ENCODE assay signal across 12 mouse cellular contexts in genomic region chr10:77158948-77159347, GRCm38 (mm10). TPM values are rescaled to one million over a fixed set of nuclear protein-coding genes. Genes with fewer than 3 reads are reported as not detected.
DNase-seq lines count a peak whose midpoint lies in the region; ATAC-seq and TF ChIP-seq lines count a peak whose summit lies in the region.
"Had no signal": no experiment of that assay in that cellular context is flagged by ENCODE, and none has a peak within 500 bp of the region (broad histone marks: within the 10 kb centered on the region; RNA-seq: fewer than 3 reads in every experiment).

No protein-coding gene starts in this region.

- H3K9ac ChIP-seq in heart, embryonic 13.5 days: peak overlapping the region; percentile 61
- H3K9ac ChIP-seq in intestine, postnatal 0 days (ENCODE audit: low read depth, low read length): no peak overlapping the region
- H3K9ac ChIP-seq in stomach, embryonic 15.5 days: no peak overlapping the region

- peaks cover 93% of the 10 kb centered on the region for H3K4me1 ChIP-seq in heart, embryonic 13.5 days
- H3K4me1 ChIP-seq in testis, adult 2 months (ENCODE audit: control insufficient read depth, insufficient read depth, low read length): peaks cover 3% of the 10 kb centered on the region
- H3K4me1 ChIP-seq in intestine, postnatal 0 days (replicated peaks; ENCODE audit: control insufficient read depth, insufficient read depth, low read length): 0 out of 2 replicates have a peak, but pooled peaks cover 3% of the 10 kb centered on the region
- peaks cover 26% of the 10 kb centered on the region for H3K4me1 ChIP-seq in stomach, embryonic 15.5 days

- 0 out of 2 replicates have a peak, but pooled peaks have one; percentile 21 for ATAC-seq in heart, embryonic 13.5 days (ENCODE audit: extremely low read depth, insufficient number of reproducible peaks, low FRiP score, low TSS enrichment)
- peak; percentile 65 for ATAC-seq in intestine, postnatal 0 days
- peak; percentile 29; the same call in 1 of the 2 replicates for ATAC-seq in stomach, embryonic 15.5 days (ENCODE audit: insufficient read depth, low FRiP score, low read depth)
- ATAC-seq: activated CD4-positive, CD25-positive, alpha-beta regulatory T cell, adult 4 months; hindbrain, embryonic 16.5 days had no signal

- no peak overlapping the region for H3K4me3 ChIP-seq in heart, embryonic 13.5 days
- H3K4me3 ChIP-seq in testis, adult 2 months (ENCODE audit: control insufficient read depth, low read depth, low read length): no peak overlapping the region
- no peak overlapping the region for H3K4me3 ChIP-seq in intestine, postnatal 0 days (ENCODE audit: low read depth, low read length)
- no peak overlapping the region for H3K4me3 ChIP-seq in stomach, embryonic 15.5 days (replicated peaks)

- H3K36me3 ChIP-seq in heart, embryonic 13.5 days: peaks cover 3% of the 10 kb centered on the region; the same call in 1 of the 2 replicates
- no peaks in the 10 kb centered on the region for H3K36me3 ChIP-seq in testis, adult 2 months (ENCODE audit: control insufficient read depth, insufficient read depth, low read length)
- H3K36me3 ChIP-seq in intestine, postnatal 0 days (ENCODE audit: control insufficient read depth, insufficient read depth): no peaks in the 10 kb centered on the region
- no peaks in the 10 kb centered on the region for H3K36me3 ChIP-seq in stomach, embryonic 15.5 days

- H3K9me3 ChIP-seq in heart, embryonic 13.5 days: no peaks in the 10 kb centered on the region
- H3K9me3 ChIP-seq in intestine, postnatal 0 days (ENCODE audit: control insufficient read depth): no peaks in the 10 kb centered on the region
- H3K9me3 ChIP-seq in stomach, embryonic 15.5 days: no peaks in the 10 kb centered on the region

- TF ChIP-seq POLR2A in testis, adult 2 months (IDR thresholded peaks at IDR 0.05; ENCODE audit: control insufficient read depth, low read depth, low read length): no peak

- H3K4me2 ChIP-seq in heart, embryonic 13.5 days: peak overlapping the region; percentile 58
- H3K4me2 ChIP-seq in intestine, postnatal 0 days (replicated peaks; ENCODE audit: low read depth): no peak overlapping the region
- H3K4me2 ChIP-seq in stomach, embryonic 15.5 days: no peak overlapping the region

- no peak for TF ChIP-seq CTCF in testis, adult 2 months (IDR thresholded peaks at IDR 0.05; ENCODE audit: control insufficient read depth, insufficient read depth, insufficient replicate concordance, low read depth, low read length)
- TF ChIP-seq CTCF in intestine, postnatal 0 days (IDR thresholded peaks at IDR 0.05; ENCODE audit: low read depth): no peak

- no peak for DNase-seq in heart, adult 18-20 months
- DNase-seq in testis, postnatal 10 days (ENCODE audit: low spot score): no peak
- no peak for DNase-seq in urinary bladder, postnatal 25 days (ENCODE audit: low spot score)
- DNase-seq in layer of hippocampus, adult 18-20 months (ENCODE audit: low spot score in 2 of 2): no peak
- DNase-seq: embryo, embryonic 11 days; kidney, postnatal 4 days had no signal

- 6% methylated on average over 3 of the region's 3 CpGs for WGBS in heart, embryonic 13.5 days
- WGBS in intestine, postnatal 0 days: 40% methylated on average over 3 of the region's 3 CpGs
- WGBS in stomach, embryonic 15.5 days: 46% methylated on average over 3 of the region's 3 CpGs

- H3K27ac ChIP-seq in heart, embryonic 13.5 days (replicated peaks): peak overlapping the region; percentile 89
- peak overlapping the region; percentile 9; the same call in 1 of the 2 replicates for H3K27ac ChIP-seq in testis, adult 2 months (ENCODE audit: control insufficient read depth, insufficient read depth, low read depth, low read length)
- no peak overlapping the region for H3K27ac ChIP-seq in intestine, postnatal 0 days (ENCODE audit: low read depth, low read length)
- no peak overlapping the region for H3K27ac ChIP-seq in stomach, embryonic 15.5 days

- H3K27me3 ChIP-seq in heart, embryonic 13.5 days (replicated peaks): no peaks in the 10 kb centered on the region
- no peaks in the 10 kb centered on the region for H3K27me3 ChIP-seq in testis, adult 2 months (ENCODE audit: control insufficient read depth, insufficient read depth, low read length)
- no peaks in the 10 kb centered on the region for H3K27me3 ChIP-seq in intestine, postnatal 0 days (replicated peaks; ENCODE audit: control insufficient read depth, insufficient read depth, low read length)
- no peaks in the 10 kb centered on the region for H3K27me3 ChIP-seq in stomach, embryonic 15.5 days (replicated peaks)

RNA-seq across cellular contexts. Expression of gene Col18a1, which starts 7.4 kb away (rescaled TPM):
- 143 and 155 TPM in 2 replicates for polyA plus RNA-seq in heart, embryonic 13.5 days (2015; fragmentation: Nextera tagmentation; extraction: Ambion mirVana)
- 1 to 10 TPM; 7.9 to 8.5 TPM for total RNA-seq in heart, adult 18-20 months (2021)
- 10.5 and 10.8 TPM in 2 replicates for polyA plus RNA-seq in testis, adult 2 months (2012; rRNA removed)
- 34.9 and 35.2 TPM in 2 replicates for polyA plus RNA-seq in intestine, postnatal 0 days (2015; fragmentation: Nextera tagmentation; extraction: Ambion mirVana)
- polyA plus RNA-seq in stomach, embryonic 15.5 days (2015; fragmentation: Nextera tagmentation; extraction: Ambion mirVana): 70.3 and 79.2 TPM in 2 replicates
- total RNA-seq in layer of hippocampus, adult 18-20 months (2021): 1 to 10 TPM; 3.3 to 3.5 TPM

Comparison
In these comparisons a context has a peak if more than half of its experiments do, and no peak if none do; other contexts are left out.
1. H3K27ac ChIP-seq: peak in heart, embryonic 13.5 days (single experiment) and testis, adult 2 months (single experiment); none in intestine, postnatal 0 days (single experiment) and stomach, embryonic 15.5 days (single experiment).
2. Peak in every context shown above with its lines, with median percentiles within 50 percentile points of each other: ATAC-seq.